In the genomic region with DNA sequence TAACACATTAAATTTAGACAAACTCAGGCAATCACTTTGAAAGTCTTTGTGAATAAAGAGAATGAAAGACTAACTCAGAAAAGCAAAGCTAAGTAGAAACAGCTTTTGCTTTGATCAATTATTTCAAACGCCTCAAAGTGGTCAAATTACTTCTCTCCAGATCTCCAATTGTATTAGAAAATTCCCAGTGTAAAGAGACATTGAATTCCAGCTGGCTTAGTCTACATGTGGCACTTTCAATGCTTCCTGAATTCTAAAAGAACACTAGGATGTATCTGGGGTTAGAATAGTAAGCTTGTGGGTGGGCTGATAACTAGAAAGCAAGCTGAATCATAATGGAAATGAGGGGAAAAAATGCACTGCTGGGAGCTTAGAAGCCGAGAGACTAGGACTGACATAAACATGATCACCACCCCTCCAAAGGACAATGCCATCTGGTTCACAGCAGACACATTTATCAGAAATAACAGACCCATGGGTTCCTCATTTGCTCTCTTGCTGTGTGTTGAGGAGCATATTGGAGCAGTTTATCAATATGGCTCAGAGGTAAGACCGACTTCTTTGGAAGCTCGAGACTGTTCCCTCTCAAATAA, we compare ENCODE assay signal across 20 mouse cellular contexts.
DNase-seq lines count a peak whose midpoint lies in the region; ATAC-seq and TF ChIP-seq lines count a peak whose summit lies in the region.
"Had no signal": no experiment of that assay in that cellular context is flagged by ENCODE, and none has a peak within 500 bp of the region (broad histone marks: within the 10 kb centered on the region; RNA-seq: fewer than 3 reads in every experiment).

No protein-coding gene starts in this region.

- no peak for DNase-seq in forebrain, embryonic 11.5 days (ENCODE audit: low spot score)
- DNase-seq in forebrain, embryonic 10.5 days (ENCODE audit: extremely low spot score, low spot score): no peak
- DNase-seq in hindbrain, postnatal 0 days (ENCODE audit: low spot score): peak; percentile 12
- DNase-seq in right cerebral cortex, adult 18-20 months: peak; percentile 13
- DNase-seq in right cerebral cortex, postnatal 14 days: no peak
- DNase-seq in telencephalon, adult 2 months (ENCODE audit: low read depth, low spot score): peak; percentile 57
- DNase-seq in spleen, postnatal 36 days (ENCODE audit: low spot score in 2 of 2): no peak
- DNase-seq: adrenal gland, postnatal 10 days; cerebellum, adult 8-10 months; heart, postnatal 4 days; kidney, adult 8-10 months; kidney, postnatal 25 days; lung, postnatal 10 days; retina, postnatal 1 day; spleen, adult 18-20 months had no signal

- no peaks in the 10 kb centered on the region for H3K9me3 ChIP-seq in forebrain, embryonic 11.5 days (ENCODE audit: control insufficient read depth, low read length)
- no peaks in the 10 kb centered on the region for H3K9me3 ChIP-seq in forebrain, embryonic 10.5 days
- H3K9me3 ChIP-seq in hindbrain, postnatal 0 days (ENCODE audit: low read length): no peaks in the 10 kb centered on the region
- H3K9me3 ChIP-seq in hindbrain, embryonic 16.5 days (ENCODE audit: control insufficient read depth, low read length): no peaks in the 10 kb centered on the region
- H3K9me3 ChIP-seq: heart, embryonic 13.5 days; liver, embryonic 15.5 days; stomach, embryonic 15.5 days had no signal

- H3K27ac ChIP-seq in forebrain, embryonic 11.5 days (ENCODE audit: low read depth, low read length): no peak overlapping the region
- H3K27ac ChIP-seq in forebrain, embryonic 10.5 days: no peak overlapping the region
- H3K27ac ChIP-seq in hindbrain, postnatal 0 days: no peak overlapping the region
- no peak overlapping the region for H3K27ac ChIP-seq in hindbrain, embryonic 16.5 days (ENCODE audit: low read depth, low read length)
- H3K27ac ChIP-seq: heart, embryonic 13.5 days; liver, embryonic 15.5 days; stomach, embryonic 15.5 days had no signal

- no peak overlapping the region for H3K9ac ChIP-seq in forebrain, embryonic 11.5 days (ENCODE audit: low read length)
- no peak overlapping the region for H3K9ac ChIP-seq in hindbrain, postnatal 0 days (replicated peaks; ENCODE audit: low read length)
- no peak overlapping the region for H3K9ac ChIP-seq in hindbrain, embryonic 16.5 days (ENCODE audit: low read depth, low read length)
- H3K9ac ChIP-seq: heart, embryonic 13.5 days; liver, embryonic 15.5 days; stomach, embryonic 15.5 days had no signal

- no peaks in the 10 kb centered on the region for H3K27me3 ChIP-seq in forebrain, embryonic 11.5 days (ENCODE audit: control insufficient read depth, insufficient read depth, low read length)
- H3K27me3 ChIP-seq in forebrain, embryonic 10.5 days (ENCODE audit: poor library complexity, severe bottlenecking): no peaks in the 10 kb centered on the region
- no peaks in the 10 kb centered on the region for H3K27me3 ChIP-seq in hindbrain, postnatal 0 days (ENCODE audit: insufficient read depth, low read length)
- H3K27me3 ChIP-seq in hindbrain, embryonic 16.5 days (replicated peaks; ENCODE audit: control insufficient read depth, insufficient read depth, low read length): no peaks in the 10 kb centered on the region
- H3K27me3 ChIP-seq: heart, embryonic 13.5 days; liver, embryonic 15.5 days; megakaryocyte, embryonic 14.5 days; stomach, embryonic 15.5 days had no signal

- no peak overlapping the region for H3K4me2 ChIP-seq in forebrain, embryonic 11.5 days (ENCODE audit: low read depth, low read length, severe bottlenecking)
- H3K4me2 ChIP-seq in hindbrain, postnatal 0 days (ENCODE audit: low read depth, low read length): no peak overlapping the region
- H3K4me2 ChIP-seq in hindbrain, embryonic 16.5 days (ENCODE audit: low read length): no peak overlapping the region
- H3K4me2 ChIP-seq: heart, embryonic 13.5 days; liver, embryonic 15.5 days; stomach, embryonic 15.5 days had no signal

- TF ChIP-seq CTCF in hindbrain, postnatal 0 days (IDR thresholded peaks at IDR 0.05; ENCODE audit: low read depth): no peak

- H3K36me3 ChIP-seq in forebrain, embryonic 11.5 days (ENCODE audit: control insufficient read depth, insufficient read depth, low read length): no peaks in the 10 kb centered on the region
- no peaks in the 10 kb centered on the region for H3K36me3 ChIP-seq in forebrain, embryonic 10.5 days (replicated peaks)
- H3K36me3 ChIP-seq in hindbrain, postnatal 0 days (ENCODE audit: insufficient read depth, low read length): no peaks in the 10 kb centered on the region
- H3K36me3 ChIP-seq in hindbrain, embryonic 16.5 days (ENCODE audit: control insufficient read depth, insufficient read depth, low read length): no peaks in the 10 kb centered on the region
- H3K36me3 ChIP-seq: heart, embryonic 13.5 days; liver, embryonic 15.5 days; stomach, embryonic 15.5 days had no signal

- no peaks in the 10 kb centered on the region for H3K4me1 ChIP-seq in forebrain, embryonic 11.5 days (replicated peaks; ENCODE audit: control insufficient read depth, insufficient read depth, low read length)
- H3K4me1 ChIP-seq in forebrain, embryonic 10.5 days: peaks cover 4% of the 10 kb centered on the region
- H3K4me1 ChIP-seq in hindbrain, postnatal 0 days (ENCODE audit: insufficient read depth, low read length): no peaks in the 10 kb centered on the region
- no peaks in the 10 kb centered on the region for H3K4me1 ChIP-seq in hindbrain, embryonic 16.5 days (ENCODE audit: control insufficient read depth, insufficient read depth, low read depth, low read length)
- H3K4me1 ChIP-seq: heart, embryonic 13.5 days; liver, embryonic 15.5 days; megakaryocyte, embryonic 14.5 days; stomach, embryonic 15.5 days had no signal

- H3K4me3 ChIP-seq in forebrain, embryonic 11.5 days (ENCODE audit: low read depth, low read length): no peak overlapping the region
- H3K4me3 ChIP-seq in forebrain, embryonic 10.5 days: no peak overlapping the region
- no peak overlapping the region for H3K4me3 ChIP-seq in hindbrain, postnatal 0 days (ENCODE audit: low read length)
- H3K4me3 ChIP-seq in hindbrain, embryonic 16.5 days (ENCODE audit: low read length): no peak overlapping the region
- H3K4me3 ChIP-seq: heart, embryonic 13.5 days; liver, embryonic 15.5 days; megakaryocyte, embryonic 14.5 days; stomach, embryonic 15.5 days had no signal

- ATAC-seq in forebrain, embryonic 11.5 days (replicated peaks; ENCODE audit: low FRiP score): peak; percentile 56; the same call in 1 of the 2 replicates
- ATAC-seq in hindbrain, postnatal 0 days: no peak
- ATAC-seq in hindbrain, embryonic 16.5 days: no peak

- 49% methylated on average over 4 of the region's 4 CpGs for whole genome bisulfite sequencing in forebrain, embryonic 11.5 days
- WGBS in forebrain, embryonic 10.5 days: 50% methylated on average over 4 of the region's 4 CpGs
- 37% methylated on average over 4 of the region's 4 CpGs for WGBS in hindbrain, postnatal 0 days
- 37% methylated on average over 4 of the region's 4 CpGs for WGBS in hindbrain, embryonic 16.5 days

Comparison
In these comparisons a context has a peak if more than half of its experiments do, and no peak if none do; other contexts are left out.
1. DNase-seq: peak in hindbrain, postnatal 0 days (single experiment), right cerebral cortex, adult 18-20 months (single experiment) and telencephalon, adult 2 months (single experiment); none in forebrain, embryonic 11.5 days (single experiment), forebrain, embryonic 10.5 days (single experiment), right cerebral cortex, postnatal 14 days (single experiment) and spleen, postnatal 36 days (0 of 2).